Mouse (Mus musculus) cortical plate, adult 2 months (tissue): ENCODE measurements around the gene Rela.

Experiments
- CTCF ChIP-seq: fragments of 200-500 bp; IDR thresholded peaks from 2 replicates; pipeline ENCODE4 v1.5.1; 2011; ENCODE audit warnings: mild to moderate bottlenecking, control low read depth, low read length; ENCODE audit not compliant: insufficient read depth; ENCODE audit errors: extremely low read depth
- POLR2A ChIP-seq: fragments of 200-500 bp; IDR thresholded peaks from 2 replicates; pipeline ENCODE4 v1.6.1; 2011; ENCODE audit warnings: mild to moderate bottlenecking, low read length, control low read depth; ENCODE audit not compliant: insufficient read depth; ENCODE audit errors: extremely low read depth

GRCm38 (mm10) chr19:5684236-5684635 lies 47.0 kb downstream of the Rela start:
- TF ChIP-seq POLR2A: no peak
- TF ChIP-seq CTCF: no peak
